Mouse (Mus musculus) bone marrow, adult 2 months (tissue): Measurements from ENCODE around the gene Dhdh. TPM values are rescaled to one million over a fixed set of nuclear protein-coding genes. Genes with fewer than 3 reads are reported as not detected.

ENCODE experiments used
- H3K27ac ChIP-seq: fragments of 200-500 bp; 2 replicates; pipeline ENCODE4 v1.5.1; 2012; ENCODE audit warnings: low read depth, mild to moderate bottlenecking, control low read depth, inconsistent platforms, low read length; ENCODE audit not compliant: control insufficient read depth, poor library complexity, insufficient read depth
- H3K4me1 ChIP-seq: fragments of 200-500 bp; 2 replicates; pipeline ENCODE4 v1.6.1; 2011; ENCODE audit warnings: low read length; ENCODE audit not compliant: control insufficient read depth, insufficient read depth
- H3K4me3 ChIP-seq: fragments of 200-500 bp; replicated peaks from 2 replicates; pipeline ENCODE3; 2011; ENCODE audit warnings: mild to moderate bottlenecking, low read depth, low read length, control low read depth; ENCODE audit not compliant: control insufficient read depth
- CTCF ChIP-seq: fragments of 200-500 bp; IDR thresholded peaks from 2 replicates; pipeline ENCODE4 v1.5.1; 2011; ENCODE audit warnings: low read length, control low read depth; ENCODE audit not compliant: control insufficient read depth, insufficient read depth
- POLR2A ChIP-seq: fragments of 200-500 bp; IDR thresholded peaks from 2 replicates; pipeline ENCODE4 v1.6.1; 2011; ENCODE audit warnings: low read depth, mild to moderate bottlenecking, control low read depth, low read length, borderline replicate concordance; ENCODE audit not compliant: control insufficient read depth
- WGBS: fragments of 180-500 bp; shearing (Covaris S2); methylation state at CpG from one replicate; pipeline ENCODE4 v1.1.7; 2018; 5-methylcytosine and 5-hydroxymethylcytosine counted together
- polyA plus RNA-seq: library from polyadenylated mRNA; stranded (reverse); fragments of >200 nt; gene quantifications from 2 replicates; pipeline ENCODE4 v1.2.4, GENCODE M21; 2011; ENCODE audit warnings: low replicate concordance; ENCODE audit not compliant: missing spikeins, insufficient read depth, insufficient read length

Gene Dhdh
- polyA plus RNA-seq, 1 experiment, result 4.8 TPM

GRCm38 (mm10) chr7:45524841-45525621 lies 36.4 kb upstream of the Dhdh start:
- 10% methylated on average over 12 of the region's 12 CpGs for WGBS

GRCm38 (mm10) chr7:45523678-45524170 lies 35.1 kb upstream of the Dhdh start:
- Histone ChIP-seq H3K4me1 (peaks cover 1% of the 10 kb centered on the region; the same call in 1 of the 2 replicates), H3K27ac (peak overlapping the region; percentile 74), H3K4me3 (peak overlapping the region; percentile 80)
- 74% methylated on average over 13 of the region's 13 CpGs for WGBS
- TF ChIP-seq POLR2A (no peak), CTCF (no peak)

More at GRCm38 (mm10) chr7:45524841-45525621, 36.4 kb upstream of the Dhdh start:
- Histone ChIP-seq H3K27ac (peak overlapping the region; percentile 98), H3K4me1 (peaks cover 1% of the 10 kb centered on the region), H3K4me3 (peak overlapping the region; percentile 92)
- TF ChIP-seq CTCF, result no peak
- peak; percentile 72 for TF ChIP-seq POLR2A

- Histone ChIP-seq H3K27ac (peak overlapping the region; percentile 74), H3K4me3 (peak overlapping the region; percentile 89), H3K4me1 (peaks cover 1% of the 10 kb centered on the region; the same call in 1 of the 2 replicates)
- WGBS, result 78% methylated on average over 18 of the region's 18 CpGs
- TF ChIP-seq POLR2A (peak; percentile 27; the same call in 1 of the 2 replicates), CTCF (no peak)
Observed at GRCm38 (mm10) chr7:45522957-45523676, 34.5 kb upstream of the Dhdh start.

GRCm38 (mm10) chr7:45522194-45522752 lies 33.7 kb upstream of the Dhdh start:
- 59% methylated on average over 16 of the region's 16 CpGs for WGBS
- no peak for TF ChIP-seq POLR2A
- TF ChIP-seq CTCF, result no peak
- H3K4me3 ChIP-seq, result peak overlapping the region; percentile 83
- 0 out of 2 replicates have a peak overlapping the region, but pooled peaks have one; percentile 13 for H3K27ac ChIP-seq
- H3K4me1 ChIP-seq, result peaks cover 1% of the 10 kb centered on the region; the same call in 1 of the 2 replicates

GRCm38 (mm10) chr7:45521728-45522184 lies 33.2 kb upstream of the Dhdh start:
- TF ChIP-seq CTCF, result peak; percentile 16; the same call in 1 of the 2 replicates
- TF ChIP-seq POLR2A, result 0 out of 2 replicates have a peak, but pooled peaks have one; percentile 27
- under 1% methylated on average over 28 of the region's 28 CpGs for WGBS
- Histone ChIP-seq H3K27ac (peak overlapping the region; percentile 81), H3K4me1 (peaks cover 1% of the 10 kb centered on the region; the same call in 1 of the 2 replicates), H3K4me3 (peak overlapping the region; percentile 83)

GRCm38 (mm10) chr7:45520605-45521004 lies 32.0 kb upstream of the Dhdh start:
- WGBS, result 88% methylated on average over 7 of the region's 7 CpGs
- H3K27ac ChIP-seq, result no peak overlapping the region
- TF ChIP-seq POLR2A (no peak), CTCF (no peak)
- peaks cover 1% of the 10 kb centered on the region; the same call in 1 of the 2 replicates for H3K4me1 ChIP-seq
- no peak overlapping the region for H3K4me3 ChIP-seq

GRCm38 (mm10) chr7:45519345-45520120 lies 30.9 kb upstream of the Dhdh start:
- Histone ChIP-seq H3K4me3 (no peak overlapping the region), H3K27ac (no peak overlapping the region), H3K4me1 (peaks cover 1% of the 10 kb centered on the region; the same call in 1 of the 2 replicates)
- 70% methylated on average over 8 of the region's 8 CpGs for WGBS
- no peak for TF ChIP-seq POLR2A
- TF ChIP-seq CTCF, result no peak
